Mouse (Mus musculus): ENCODE measurements at regions not wholly inside any gene's neighbourhood (a gene's known extent, or its start where the extent isn't known, plus 50 kb on each side); places are given as distances from the start of the nearest gene placed in this dataset.

GRCm38 (mm10) chr13:63627184-63627893, 53.9 kb upstream of the Ptch1 start:
- DNase-seq: no peak

GRCm38 (mm10) chr13:63627894-63628287, 54.5 kb upstream of the Ptch1 start:
- no peak for DNase-seq

GRCm38 (mm10) chr13:63631771-63632347, 58.5 kb upstream of the Ptch1 start:
- no peak for DNase-seq

- DNase-seq: no peak
Observed at GRCm38 (mm10) chr13:63634294-63634693, 60.9 kb upstream of the Ptch1 start.

GRCm38 (mm10) chr13:63641649-63642226, 68.3 kb upstream of the Ptch1 start:
- peak; percentile 15 to 30 for DNase-seq

- DNase-seq: peak; percentile 85 to 92
Observed at GRCm38 (mm10) chr13:63642617-63643016, 69.2 kb upstream of the Ptch1 start.

- peak; percentile 40 to 43 for DNase-seq
Observed at GRCm38 (mm10) chr13:63643394-63643793, 70.0 kb upstream of the Ptch1 start.

- no peak for DNase-seq
Observed at GRCm38 (mm10) chr13:63644308-63644707, 70.9 kb upstream of the Ptch1 start.

GRCm38 (mm10) chr13:63649058-63649647, 75.8 kb upstream of the Ptch1 start:
- DNase-seq: no peak

- DNase-seq: no peak
Observed at GRCm38 (mm10) chr13:63654514-63654913, 81.1 kb upstream of the Ptch1 start.

GRCm38 (mm10) chr13:63657115-63657514, 83.7 kb upstream of the Ptch1 start:
- DNase-seq: no peak

GRCm38 (mm10) chr13:63659412-63659811, 86.0 kb upstream of the Ptch1 start:
- no peak for DNase-seq

- no peak for DNase-seq
Observed at GRCm38 (mm10) chr13:63660431-63660830, 87.0 kb upstream of the Ptch1 start.

- peak; percentile 19 to 63 for DNase-seq
Observed at GRCm38 (mm10) chr13:63668576-63668975, 95.2 kb upstream of the Ptch1 start.

GRCm38 (mm10) chr13:63669031-63669430, 95.6 kb upstream of the Ptch1 start:
- no peak for DNase-seq

- no peak for DNase-seq
Observed at GRCm38 (mm10) chr13:63672425-63672824, 99.0 kb upstream of the Ptch1 start.

GRCm38 (mm10) chr13:63677696-63678095, 104.3 kb upstream of the Ptch1 start:
- DNase-seq: no peak

GRCm38 (mm10) chr13:63678265-63679260, 105.2 kb upstream of the Ptch1 start:
- DNase-seq: peak; percentile 52 to 80

GRCm38 (mm10) chr13:63682341-63682740, 108.9 kb upstream of the Ptch1 start:
- no peak for DNase-seq

GRCm38 (mm10) chr13:63691974-63692373, 118.6 kb upstream of the Ptch1 start:
- DNase-seq: no peak

- no peak for DNase-seq
Observed at GRCm38 (mm10) chr13:63693636-63694035, 120.2 kb upstream of the Ptch1 start.

GRCm38 (mm10) chr13:63696399-63696798, 118.6 kb upstream of the Ercc6l2 start:
- DNase-seq: peak in 1 of 2 experiments; percentile 51

GRCm38 (mm10) chr13:63699624-63700023, 115.4 kb upstream of the Ercc6l2 start:
- DNase-seq: peak in 1 of 2 experiments; percentile 54
